In the genomic region with DNA sequence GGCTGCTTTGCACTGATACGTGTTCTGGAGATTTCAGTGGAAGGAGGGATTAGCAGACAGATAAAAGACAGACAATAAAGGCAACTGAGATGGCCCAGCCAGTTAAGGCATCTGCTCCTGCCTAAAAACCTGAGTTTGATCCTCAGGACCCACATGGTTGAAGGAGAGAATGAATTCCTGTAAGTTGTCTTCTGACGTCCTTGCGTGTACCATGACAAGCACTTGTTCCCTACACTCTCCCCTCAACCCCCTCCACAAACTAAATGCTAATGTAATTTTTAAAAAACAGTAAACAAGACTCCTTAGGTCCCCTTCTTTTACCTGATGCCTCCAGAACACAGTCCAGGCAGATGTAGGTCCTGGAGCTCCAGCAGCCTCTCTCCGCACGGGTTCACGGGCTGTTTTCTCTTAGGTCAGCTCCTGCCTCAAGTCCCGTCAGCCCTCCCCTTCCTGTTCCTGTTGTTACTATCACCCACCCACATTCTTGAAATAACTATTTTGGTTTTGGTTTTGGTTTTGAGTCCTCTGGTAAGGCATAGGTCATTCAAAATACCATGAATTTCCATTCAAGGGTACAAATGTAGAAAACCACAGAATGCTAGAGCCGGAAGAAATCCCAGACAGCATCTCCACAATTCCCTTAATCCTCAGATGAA, we compare ENCODE assay signal across 10 mouse cellular contexts.
DNase-seq lines count a peak whose midpoint lies in the region; ATAC-seq and TF ChIP-seq lines count a peak whose summit lies in the region.
"Had no signal": no experiment of that assay in that cellular context is flagged by ENCODE, and none has a peak within 500 bp of the region (broad histone marks: within the 10 kb centered on the region; RNA-seq: fewer than 3 reads in every experiment).

No protein-coding gene starts in this region.

- H3K27ac ChIP-seq in bone marrow macrophage, adult 2 months (ENCODE audit: insufficient read depth, low read depth, low read length) = peak overlapping the region; percentile 19; the same call in 1 of the 2 replicates
- no peak overlapping the region for H3K27ac ChIP-seq in forebrain, embryonic 16.5 days (ENCODE audit: low read length)
- H3K27ac ChIP-seq in midbrain, embryonic 15.5 days = no peak overlapping the region

- H3K36me3 ChIP-seq in forebrain, embryonic 16.5 days (ENCODE audit: control insufficient read depth, insufficient read depth) = no peaks in the 10 kb centered on the region
- no peaks in the 10 kb centered on the region for H3K36me3 ChIP-seq in midbrain, embryonic 15.5 days (replicated peaks)

- no peaks in the 10 kb centered on the region for H3K9me3 ChIP-seq in forebrain, embryonic 16.5 days (ENCODE audit: control insufficient read depth, low read length)
- no peaks in the 10 kb centered on the region for H3K9me3 ChIP-seq in midbrain, embryonic 15.5 days

- no peak overlapping the region for H3K9ac ChIP-seq in forebrain, embryonic 16.5 days (replicated peaks; ENCODE audit: low read depth, low read length)
- no peak overlapping the region for H3K9ac ChIP-seq in midbrain, embryonic 15.5 days

- WGBS in forebrain, embryonic 16.5 days = 87% methylated on average over 8 of the region's 8 CpGs
- 87% methylated on average over 8 of the region's 8 CpGs for WGBS in midbrain, embryonic 15.5 days

- TF ChIP-seq CTCF in bone marrow macrophage, adult 2 months (IDR thresholded peaks at IDR 0.05; ENCODE audit: low read depth, low read length) = no peak

- ATAC-seq in megakaryocyte-erythroid progenitor cell, adult 5-6 weeks (replicated peaks; ENCODE audit: low FRiP score, low TSS enrichment, poor library complexity, severe bottlenecking) = peak; percentile 94
- ATAC-seq in forebrain, embryonic 16.5 days = no peak
- ATAC-seq in midbrain, embryonic 15.5 days (replicated peaks) = no peak

- peak; percentile 6 for DNase-seq in adrenal gland, adult 2 months
- DNase-seq in adrenal gland, adult 8-10 months = no peak
- DNase-seq in 416B (ENCODE audit: low read depth) = peak; percentile 90
- DNase-seq in ovary, postnatal 10 days (ENCODE audit: low spot score) = no peak
- DNase-seq: cerebellum, adult 9-11 months; right cerebral cortex, postnatal 25 days had no signal

- peaks cover 2% of the 10 kb centered on the region; the same call in 1 of the 2 replicates for H3K4me1 ChIP-seq in bone marrow macrophage, adult 2 months (ENCODE audit: control insufficient read depth, insufficient read depth, low read length)
- H3K4me1 ChIP-seq in forebrain, embryonic 16.5 days (replicated peaks; ENCODE audit: control insufficient read depth, insufficient read depth, low read length) = no peaks in the 10 kb centered on the region
- H3K4me1 ChIP-seq in midbrain, embryonic 15.5 days = no peaks in the 10 kb centered on the region

- no peak overlapping the region for H3K4me2 ChIP-seq in forebrain, embryonic 16.5 days (ENCODE audit: low read length)
- H3K4me2 ChIP-seq in midbrain, embryonic 15.5 days = no peak overlapping the region

- no peak for TF ChIP-seq POLR2A in bone marrow macrophage, adult 2 months (IDR thresholded peaks at IDR 0.05; ENCODE audit: borderline replicate concordance, low read depth, low read length)

- H3K27me3 ChIP-seq in forebrain, embryonic 16.5 days (replicated peaks; ENCODE audit: control insufficient read depth, insufficient read depth, low read length) = no peaks in the 10 kb centered on the region
- H3K27me3 ChIP-seq in midbrain, embryonic 15.5 days (replicated peaks) = no peaks in the 10 kb centered on the region

- peak overlapping the region; percentile 69 for H3K4me3 ChIP-seq in bone marrow macrophage, adult 2 months (ENCODE audit: insufficient read depth, low read length)
- no peak overlapping the region for H3K4me3 ChIP-seq in forebrain, embryonic 16.5 days (replicated peaks; ENCODE audit: low read length)
- H3K4me3 ChIP-seq in midbrain, embryonic 15.5 days = no peak overlapping the region

Comparison
In these comparisons a context has a peak if more than half of its experiments do, and no peak if none do; other contexts are left out.
1. DNase-seq: peak in adrenal gland, adult 2 months (single experiment) and 416B (single experiment); none in adrenal gland, adult 8-10 months (single experiment) and ovary, postnatal 10 days (single experiment).